Mouse (Mus musculus): ENCODE measurements around the gene Map6.
A peak's percentile ranks its signal among the peaks of the same experiment; 100 is the strongest.

The Map6 gene

GRCm38 (mm10) chr7:99267251-99267896 lies at the start of gene Map6:
Gene Map6, plus strand, starts transcription at chr7:99267447.
- DNase-seq = peak; percentile 73

- DNase-seq = no peak
Observed at GRCm38 (mm10) chr7:99224225-99224624, 43.0 kb upstream of the Map6 start.

DNA sequence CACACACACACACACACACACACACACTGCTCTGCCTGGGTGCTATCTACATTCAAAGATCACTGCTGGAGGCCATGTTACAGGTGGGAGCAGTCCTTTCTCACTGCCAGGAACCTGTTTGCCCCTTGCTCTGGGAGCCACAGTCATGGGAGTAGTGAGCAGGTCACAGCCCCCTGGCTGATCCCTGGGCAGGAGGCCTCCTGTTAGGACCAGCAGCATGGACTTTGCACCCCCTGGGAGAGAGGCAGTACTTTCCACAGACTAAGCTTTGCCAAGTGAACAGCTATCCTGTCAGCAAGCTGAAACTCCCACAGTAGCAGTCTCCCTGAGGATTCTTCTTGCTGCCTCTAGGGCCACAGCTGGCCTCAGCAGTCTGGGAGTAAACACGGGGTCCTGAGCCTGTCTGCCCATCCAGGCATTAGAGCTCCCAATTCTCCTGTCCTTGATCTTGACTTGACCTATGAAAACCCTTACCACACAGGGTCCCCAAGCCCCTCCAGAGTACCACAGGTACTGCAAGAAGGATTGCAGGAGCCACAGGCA lies 42.5 kb upstream of the Map6 start:
- no peak for DNase-seq

- no peak for DNase-seq
Observed at GRCm38 (mm10) chr7:99225421-99225820, 41.8 kb upstream of the Map6 start.

GRCm38 (mm10) chr7:99226662-99227061 lies 40.6 kb upstream of the Map6 start:
- no peak for DNase-seq

DNA sequence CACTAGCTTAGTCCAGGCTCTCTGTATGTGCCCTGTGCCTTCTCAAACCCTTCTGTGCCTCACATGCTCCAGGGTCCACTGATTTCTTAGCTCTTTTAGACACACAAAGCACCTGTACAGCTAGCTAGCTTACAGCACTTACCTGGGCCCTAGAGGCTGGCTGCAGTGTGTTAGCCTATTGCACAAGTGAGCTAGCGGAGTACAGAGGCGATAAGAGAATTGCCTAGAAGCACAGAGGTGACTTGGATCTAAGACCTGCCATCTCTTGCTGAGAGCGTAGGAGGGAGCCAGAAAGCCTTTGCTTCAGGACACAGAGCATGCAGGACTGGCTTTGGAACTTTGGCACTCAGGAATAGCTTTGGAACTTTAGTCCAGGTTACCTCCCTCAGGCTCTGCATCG lies 40.0 kb upstream of the Map6 start:
- DNase-seq = no peak

GRCm38 (mm10) chr7:99228825-99229224 lies 38.4 kb upstream of the Map6 start:
- DNase-seq = no peak

DNA sequence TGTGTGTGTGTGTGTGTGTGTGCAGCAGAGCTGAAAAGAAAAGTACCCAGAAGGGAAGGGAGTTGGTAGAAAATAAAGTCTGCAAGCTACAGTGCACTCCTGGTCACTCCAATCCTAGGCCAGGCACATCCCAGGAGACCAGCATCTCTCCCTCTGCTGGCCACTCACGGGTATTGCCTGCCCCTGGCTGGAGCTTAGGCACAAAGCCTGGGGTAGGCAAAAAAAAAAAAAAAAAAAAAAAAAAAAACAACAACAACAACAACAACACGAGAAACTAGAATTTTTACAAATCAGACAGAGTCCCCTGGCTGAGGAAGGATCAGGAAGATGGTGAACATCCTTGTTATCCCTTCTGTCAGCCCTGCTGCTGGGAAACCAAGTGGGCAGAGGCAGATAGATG lies 37.8 kb upstream of the Map6 start:
- DNase-seq = peak; percentile 28

- no peak for DNase-seq
Observed at GRCm38 (mm10) chr7:99230061-99230747, 37.0 kb upstream of the Map6 start.

DNA sequence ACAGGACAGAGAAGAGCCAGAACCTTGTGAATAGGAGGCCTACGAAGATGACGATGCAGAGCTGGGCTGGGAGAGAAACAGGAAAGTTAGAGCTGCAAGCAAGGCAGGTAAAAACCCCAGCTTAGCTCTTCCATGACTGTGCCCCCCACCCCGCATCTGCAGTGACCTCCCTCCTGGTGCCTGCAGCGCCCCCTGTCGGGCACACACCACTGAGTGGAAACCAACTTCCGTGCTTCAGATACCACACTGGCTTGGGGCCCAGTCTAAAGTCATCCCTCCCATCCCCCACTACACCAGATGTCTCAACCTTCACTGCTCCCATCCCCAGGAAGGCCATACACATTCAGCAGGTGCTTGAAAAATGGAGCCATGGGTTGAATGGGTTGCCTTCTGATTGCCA lies 34.7 kb upstream of the Map6 start:
- no peak for DNase-seq

- DNase-seq = no peak
Observed at GRCm38 (mm10) chr7:99234916-99235315, 32.3 kb upstream of the Map6 start.

GRCm38 (mm10) chr7:99235657-99236056 lies 31.6 kb upstream of the Map6 start:
- DNase-seq = no peak

- DNase-seq = peak; percentile 27
Observed at GRCm38 (mm10) chr7:99236888-99237660, 30.2 kb upstream of the Map6 start.

DNA sequence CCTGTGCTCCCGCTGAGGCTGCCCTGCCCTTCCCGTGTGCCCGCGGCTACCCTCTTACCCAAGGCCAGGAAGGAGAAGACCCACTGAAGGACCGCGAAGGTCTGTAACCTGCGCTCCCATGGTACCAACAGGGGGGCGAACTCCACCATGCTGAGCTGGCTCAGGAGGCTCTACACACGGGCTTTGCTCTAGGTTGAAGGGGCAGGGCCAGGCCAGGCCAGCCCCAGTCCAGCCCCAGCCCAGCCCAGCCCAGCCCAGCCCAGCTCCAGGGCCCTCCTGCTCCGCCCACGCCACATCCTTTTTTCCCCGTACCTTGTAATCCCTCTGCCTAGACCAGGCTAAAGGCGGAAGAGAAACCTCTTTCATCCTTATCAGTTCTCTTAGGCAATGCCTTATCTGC lies 28.8 kb upstream of the Map6 start, which contains the start of gene Mogat2:
TSS of gene Mogat2 (minus strand) at position 203 of the 400 bp plus-strand sequence.
- DNase-seq = no peak

DNA sequence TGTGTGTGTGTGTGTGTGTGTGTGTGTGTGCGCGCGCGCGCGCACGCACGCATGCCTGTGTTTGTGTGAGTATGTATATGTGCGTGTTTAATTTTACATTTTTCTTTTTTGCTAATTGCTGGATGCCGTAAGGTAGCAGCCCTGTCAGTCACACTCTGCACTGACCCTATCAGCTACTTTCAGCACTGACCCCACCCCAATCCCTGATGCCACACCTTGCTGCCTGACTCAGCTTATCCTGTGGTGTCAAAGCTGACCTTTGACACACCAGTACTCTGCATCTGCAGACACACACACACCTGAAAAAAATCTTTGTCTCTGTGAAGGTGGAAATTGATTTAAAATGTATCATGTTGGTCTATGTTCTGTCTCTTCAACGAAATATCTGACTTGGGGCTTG lies 25.1 kb upstream of the Map6 start:
- no peak for DNase-seq

DNA sequence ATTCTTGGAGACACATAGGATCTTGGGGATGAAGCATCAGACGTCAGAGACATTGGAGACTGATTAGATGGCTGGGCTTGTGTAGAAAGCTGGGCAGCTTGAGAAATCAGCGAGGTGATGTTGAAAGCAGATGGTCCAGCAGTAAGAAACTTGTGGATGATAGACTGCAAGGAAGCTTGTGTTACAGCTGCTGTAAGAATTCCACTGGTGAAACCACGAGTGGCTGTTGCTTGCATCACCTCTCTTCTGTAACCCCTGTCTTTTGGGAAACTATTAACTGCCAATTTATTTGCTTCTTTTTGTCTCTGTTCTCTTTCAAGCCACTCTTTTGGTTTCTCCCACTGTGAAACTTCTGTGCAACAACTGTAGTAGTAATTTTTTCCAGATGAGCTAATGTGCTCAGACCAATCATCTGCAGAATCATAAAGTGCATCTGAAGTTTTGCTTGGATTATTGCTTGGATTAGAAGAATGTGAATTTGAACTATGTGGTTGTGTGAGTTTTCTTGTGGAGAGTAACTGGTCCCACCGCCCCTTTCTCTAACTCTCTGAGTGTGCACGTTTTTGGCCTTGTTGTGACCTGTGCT lies 19.0 kb upstream of the Map6 start:
- no peak for DNase-seq

DNA sequence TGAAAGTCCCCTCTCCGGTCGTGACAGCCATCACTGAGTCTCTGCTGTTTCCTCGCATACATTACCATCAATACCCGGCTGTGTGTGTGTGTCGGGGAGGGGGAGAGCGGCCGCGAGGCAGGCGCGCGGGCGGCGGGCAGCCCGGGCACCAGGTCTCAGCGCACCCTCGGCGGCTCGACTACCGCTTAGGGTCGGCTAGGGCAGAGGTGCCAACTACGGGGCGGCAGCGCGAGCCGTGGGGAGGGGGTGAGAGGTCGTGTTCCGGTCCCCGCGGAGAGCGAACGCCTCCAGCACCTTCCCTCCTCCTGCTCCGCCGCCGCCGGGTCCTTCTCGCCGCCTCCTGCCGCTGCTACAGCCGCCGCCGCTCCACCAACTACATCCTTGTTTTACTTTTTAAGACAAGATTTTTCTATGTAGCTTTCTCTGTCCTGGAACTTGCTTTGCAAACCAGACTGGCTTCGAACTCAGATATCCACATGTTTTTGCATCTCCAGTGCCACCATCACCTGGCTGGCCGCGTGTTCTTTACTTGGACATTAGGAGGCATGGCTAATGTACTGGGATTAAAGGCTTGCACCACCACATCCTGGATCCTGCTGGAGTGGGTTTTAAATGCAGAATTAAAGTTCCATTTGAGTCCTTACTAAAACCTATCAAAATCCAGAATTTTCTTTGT lies 18.2 kb upstream of the Map6 start:
- no peak for DNase-seq

GRCm38 (mm10) chr7:99249582-99249911 lies 17.7 kb upstream of the Map6 start:
- peak; percentile 37 for DNase-seq

GRCm38 (mm10) chr7:99250386-99250785 lies 16.9 kb upstream of the Map6 start:
- DNase-seq = no peak

- peak; percentile 56 for DNase-seq
Observed at GRCm38 (mm10) chr7:99255006-99255405, 12.2 kb upstream of the Map6 start.

- DNase-seq = no peak
Observed at GRCm38 (mm10) chr7:99261900-99262299, 5.3 kb upstream of the Map6 start.

DNA sequence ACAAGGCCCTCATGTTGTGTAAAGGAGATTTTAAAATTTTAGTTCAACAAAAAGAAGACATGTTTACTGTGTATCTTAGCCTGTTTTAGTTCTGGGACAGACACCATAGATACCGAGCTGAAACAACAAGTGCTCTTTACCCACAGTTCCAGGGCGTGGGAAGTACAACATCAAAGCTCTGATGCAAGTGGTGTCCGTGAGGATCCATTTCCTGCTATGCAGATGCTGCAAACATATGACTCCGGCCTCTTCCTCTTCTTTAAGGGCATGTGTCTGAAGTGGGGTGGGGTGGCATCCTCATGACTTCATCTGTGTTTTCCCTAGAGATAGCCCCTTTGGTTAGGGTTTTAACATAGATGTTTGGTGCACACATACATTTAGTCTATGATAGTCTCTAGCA lies 3.7 kb upstream of the Map6 start:
- DNase-seq = no peak

GRCm38 (mm10) chr7:99264597-99264996 lies 2.6 kb upstream of the Map6 start:
- no peak for DNase-seq

Data from right cerebral cortex, postnatal 14 days (tissue).